In genomic region chr11:97579088-97579857, GRCm38 (mm10) we compare ENCODE assay signal across 17 mouse cellular contexts. TPM values are rescaled to one million over a fixed set of nuclear protein-coding genes. Genes with fewer than 3 reads are reported as not detected.
DNase-seq lines count a peak whose midpoint lies in the region; ATAC-seq and TF ChIP-seq lines count a peak whose summit lies in the region.
"Had no signal": no experiment of that assay in that cellular context is flagged by ENCODE, and none has a peak within 500 bp of the region (broad histone marks: within the 10 kb centered on the region; RNA-seq: fewer than 3 reads in every experiment).

No protein-coding gene starts in this region.

- peaks cover 58% of the 10 kb centered on the region for H3K27me3 ChIP-seq in hindbrain, embryonic 10.5 days (ENCODE audit: insufficient read depth, poor library complexity, severe bottlenecking)
- 0 out of 2 replicates have a peak, but pooled peaks cover 16% of the 10 kb centered on the region for H3K27me3 ChIP-seq in hindbrain, embryonic 13.5 days
- no peaks in the 10 kb centered on the region for H3K27me3 ChIP-seq in forebrain, embryonic 14.5 days (replicated peaks; ENCODE audit: control insufficient read depth, insufficient read depth, low read length)
- no peaks in the 10 kb centered on the region for H3K27me3 ChIP-seq in stomach, postnatal 0 days (ENCODE audit: control insufficient read depth, insufficient read depth, low read length)
- H3K27me3 ChIP-seq in cerebellum, adult 2 months (ENCODE audit: control insufficient read depth, insufficient read depth, low read length), result no peaks in the 10 kb centered on the region

- TF ChIP-seq POLR2A in cerebellum, adult 2 months (IDR thresholded peaks at IDR 0.05; ENCODE audit: borderline replicate concordance, insufficient read depth, low read length), result no peak

- WGBS in hindbrain, embryonic 10.5 days, result 13% methylated on average over 10 of the region's 10 CpGs
- WGBS in hindbrain, embryonic 13.5 days, result 6% methylated on average over 10 of the region's 10 CpGs
- WGBS in forebrain, embryonic 14.5 days, result 7% methylated on average over 10 of the region's 10 CpGs
- WGBS in stomach, postnatal 0 days, result 25% methylated on average over 10 of the region's 10 CpGs
- 48% methylated on average over 10 of the region's 10 CpGs for WGBS in cerebellum, adult 2 months

- peaks cover 45% of the 10 kb centered on the region for H3K4me1 ChIP-seq in hindbrain, embryonic 10.5 days (replicated peaks)
- H3K4me1 ChIP-seq in hindbrain, embryonic 13.5 days (replicated peaks), result peaks cover 30% of the 10 kb centered on the region
- H3K4me1 ChIP-seq in forebrain, embryonic 14.5 days (ENCODE audit: control insufficient read depth, insufficient read depth, low read length), result peaks cover 12% of the 10 kb centered on the region
- no peaks in the 10 kb centered on the region for H3K4me1 ChIP-seq in stomach, postnatal 0 days (replicated peaks; ENCODE audit: control insufficient read depth, insufficient read depth)
- H3K4me1 ChIP-seq in cerebellum, adult 2 months (ENCODE audit: control insufficient read depth, insufficient read depth, low read length), result peaks cover 18% of the 10 kb centered on the region

- no peak for ATAC-seq in hindbrain, embryonic 13.5 days (ENCODE audit: low FRiP score)
- no peak for ATAC-seq in forebrain, embryonic 14.5 days
- no peak for ATAC-seq in stomach, postnatal 0 days (ENCODE audit: low FRiP score, low TSS enrichment)
- ATAC-seq: activated CD4-positive, CD25-positive, alpha-beta regulatory T cell, adult 4 months; intestine, postnatal 0 days had no signal

- H3K4me3 ChIP-seq in hindbrain, embryonic 10.5 days, result peak overlapping the region; percentile 27
- H3K4me3 ChIP-seq in hindbrain, embryonic 13.5 days, result no peak overlapping the region
- no peak overlapping the region for H3K4me3 ChIP-seq in forebrain, embryonic 14.5 days (ENCODE audit: low read depth, low read length)
- H3K4me3 ChIP-seq in stomach, postnatal 0 days (ENCODE audit: low read depth, low read length), result no peak overlapping the region
- no peak overlapping the region for H3K4me3 ChIP-seq in cerebellum, adult 2 months (replicated peaks; ENCODE audit: insufficient read depth, low read depth, low read length)
- H3K4me3 ChIP-seq: heart, embryonic 13.5 days; liver, embryonic 15.5 days; stomach, embryonic 15.5 days had no signal

- peak overlapping the region; percentile 82 for H3K27ac ChIP-seq in hindbrain, embryonic 10.5 days
- no peak overlapping the region for H3K27ac ChIP-seq in hindbrain, embryonic 13.5 days
- H3K27ac ChIP-seq in forebrain, embryonic 14.5 days (ENCODE audit: low read depth, low read length), result no peak overlapping the region
- H3K27ac ChIP-seq in stomach, postnatal 0 days (replicated peaks), result 0 out of 2 replicates have a peak overlapping the region, but pooled peaks have one; percentile 45
- H3K27ac ChIP-seq in cerebellum, adult 2 months (ENCODE audit: insufficient read depth, low read length), result no peak overlapping the region
- H3K27ac ChIP-seq: heart, embryonic 13.5 days; liver, embryonic 15.5 days; macrophage; stomach, embryonic 15.5 days had no signal

- no peak for TF ChIP-seq EP300 in stomach, postnatal 0 days (optimal IDR thresholded peaks at IDR 0.05)

- TF ChIP-seq CTCF in stomach, postnatal 0 days (IDR thresholded peaks at IDR 0.05; ENCODE audit: low read depth), result no peak
- no peak for TF ChIP-seq CTCF in cerebellum, adult 2 months (IDR thresholded peaks at IDR 0.05; ENCODE audit: borderline replicate concordance, insufficient read depth, low read depth, low read length)

- H3K9me3 ChIP-seq in hindbrain, embryonic 10.5 days, result no peaks in the 10 kb centered on the region
- no peaks in the 10 kb centered on the region for H3K9me3 ChIP-seq in hindbrain, embryonic 13.5 days
- H3K9me3 ChIP-seq in forebrain, embryonic 14.5 days (replicated peaks; ENCODE audit: control insufficient read depth, low read length), result no peaks in the 10 kb centered on the region
- H3K9me3 ChIP-seq in stomach, postnatal 0 days (ENCODE audit: control insufficient read depth, low read length), result no peaks in the 10 kb centered on the region
- H3K9me3 ChIP-seq: heart, embryonic 13.5 days; liver, embryonic 15.5 days; stomach, embryonic 15.5 days had no signal

- no peak overlapping the region for H3K4me2 ChIP-seq in hindbrain, embryonic 13.5 days
- H3K4me2 ChIP-seq in forebrain, embryonic 14.5 days (ENCODE audit: low read length), result no peak overlapping the region
- no peak overlapping the region for H3K4me2 ChIP-seq in stomach, postnatal 0 days (replicated peaks; ENCODE audit: low read depth)
- H3K4me2 ChIP-seq: heart, embryonic 13.5 days; liver, embryonic 15.5 days; stomach, embryonic 15.5 days had no signal

- H3K9ac ChIP-seq in hindbrain, embryonic 13.5 days, result no peak overlapping the region
- H3K9ac ChIP-seq in forebrain, embryonic 14.5 days (ENCODE audit: low read length), result no peak overlapping the region
- no peak overlapping the region for H3K9ac ChIP-seq in stomach, postnatal 0 days (ENCODE audit: low read length)
- H3K9ac ChIP-seq: heart, embryonic 13.5 days; liver, embryonic 15.5 days; stomach, embryonic 15.5 days had no signal

- no peak for DNase-seq in hindbrain, embryonic 10.5 days (ENCODE audit: low spot score)
- DNase-seq in thymus, postnatal 4 days, result peak; percentile 6
- no peak for DNase-seq in thymus, postnatal 14 days
- DNase-seq in forebrain, embryonic 14.5 days (ENCODE audit: low spot score), result peak; percentile 44
- DNase-seq in stomach, postnatal 0 days (ENCODE audit: low spot score), result no peak
- DNase-seq in adrenal gland, adult (ENCODE audit: inconsistent age in 2 of 2, low spot score in 1 of 2), result no peak
- no peak for DNase-seq in cerebellum, adult 2 months
- DNase-seq: B cell, adult 2 months; cerebellum, adult 8-10 months; retina, postnatal 1 day had no signal

- H3K36me3 ChIP-seq in hindbrain, embryonic 10.5 days, result no peaks in the 10 kb centered on the region
- no peaks in the 10 kb centered on the region for H3K36me3 ChIP-seq in hindbrain, embryonic 13.5 days
- H3K36me3 ChIP-seq in forebrain, embryonic 14.5 days (ENCODE audit: control insufficient read depth, insufficient read depth, low read length), result no peaks in the 10 kb centered on the region
- H3K36me3 ChIP-seq in stomach, postnatal 0 days (ENCODE audit: control insufficient read depth, insufficient read depth, low read length), result no peaks in the 10 kb centered on the region
- H3K36me3 ChIP-seq: heart, embryonic 13.5 days; liver, embryonic 15.5 days; stomach, embryonic 15.5 days had no signal

RNA-seq across cellular contexts. Expression of gene Srcin1, which starts 3.3 kb away (rescaled TPM):
- polyA plus RNA-seq in hindbrain, embryonic 10.5 days (2016; fragmentation: Nextera tagmentation; extraction: Ambion mirVana), result 0.76 and 1.8 TPM in 2 replicates
- polyA plus RNA-seq in hindbrain, embryonic 13.5 days (2015; fragmentation: Nextera tagmentation; extraction: Ambion mirVana), result 6.0 and 7.0 TPM in 2 replicates
- polyA plus RNA-seq in forebrain, embryonic 14.5 days (2014; fragmentation: Nextera tagmentation; extraction: Ambion mirVana), result 5.6 and 6.4 TPM in 2 replicates
- 0.49 and 0.50 TPM in 2 replicates for polyA plus RNA-seq in stomach, postnatal 0 days (2015; fragmentation: Nextera tagmentation; extraction: Ambion mirVana)
- polyA plus RNA-seq in cerebellum, adult 2 months (2012; rRNA removed), result 127 and 142 TPM in 2 replicates
- polyA plus RNA-seq: activated CD4-positive, CD25-positive, alpha-beta regulatory T cell, adult 4 months; liver, embryonic 15.5 days had no signal

RNA-seq across cellular contexts. Expression of gene Epop, which starts 50.2 kb away (rescaled TPM):
- 13.4 and 14.3 TPM in 2 replicates for polyA plus RNA-seq in hindbrain, embryonic 10.5 days (2016; fragmentation: Nextera tagmentation; extraction: Ambion mirVana)
- polyA plus RNA-seq in hindbrain, embryonic 13.5 days (2015; fragmentation: Nextera tagmentation; extraction: Ambion mirVana), result 2.3 and 3.0 TPM in 2 replicates
- polyA plus RNA-seq in forebrain, embryonic 14.5 days (2014; fragmentation: Nextera tagmentation; extraction: Ambion mirVana), result 2.5 and 3.3 TPM in 2 replicates
- 9.7 and 10.8 TPM in 2 replicates for polyA plus RNA-seq in stomach, postnatal 0 days (2015; fragmentation: Nextera tagmentation; extraction: Ambion mirVana)
- polyA plus RNA-seq in cerebellum, adult 2 months (2012; rRNA removed), result 4.1 and 5.4 TPM in 2 replicates

Comparison
In these comparisons a context has a peak if more than half of its experiments do, and no peak if none do; other contexts are left out.
1. DNase-seq: peak in thymus, postnatal 4 days (single experiment) and forebrain, embryonic 14.5 days (single experiment); none in hindbrain, embryonic 10.5 days (single experiment), thymus, postnatal 14 days (single experiment), stomach, postnatal 0 days (single experiment), adrenal gland, adult (0 of 2) and cerebellum, adult 2 months (0 of 2).
2. H3K27ac ChIP-seq: peak in hindbrain, embryonic 10.5 days (single experiment) and stomach, postnatal 0 days (single experiment); none in hindbrain, embryonic 13.5 days (single experiment), forebrain, embryonic 14.5 days (single experiment) and cerebellum, adult 2 months (single experiment).
3. RNA of gene Srcin1, which starts 3.3 kb away (polyA plus RNA-seq): 127 to 142 TPM in cerebellum, adult 2 months; 6.0 to 7.0 TPM in hindbrain, embryonic 13.5 days, 5.6 to 6.4 TPM in forebrain, embryonic 14.5 days, 0.76 to 1.8 TPM in hindbrain, embryonic 10.5 days and 0.49 to 0.50 TPM in stomach, postnatal 0 days; every median in the first group is over 10 times any median in the second.